Mouse (Mus musculus): ENCODE results near the gene Nudcd2. TPM values are rescaled to one million over a fixed set of nuclear protein-coding genes. Genes with fewer than 3 reads are reported as not detected.

Nudcd2 gene
- total RNA-seq, 2 experiments from 2014 or later, result 8.3 to 13.7 TPM

DNA sequence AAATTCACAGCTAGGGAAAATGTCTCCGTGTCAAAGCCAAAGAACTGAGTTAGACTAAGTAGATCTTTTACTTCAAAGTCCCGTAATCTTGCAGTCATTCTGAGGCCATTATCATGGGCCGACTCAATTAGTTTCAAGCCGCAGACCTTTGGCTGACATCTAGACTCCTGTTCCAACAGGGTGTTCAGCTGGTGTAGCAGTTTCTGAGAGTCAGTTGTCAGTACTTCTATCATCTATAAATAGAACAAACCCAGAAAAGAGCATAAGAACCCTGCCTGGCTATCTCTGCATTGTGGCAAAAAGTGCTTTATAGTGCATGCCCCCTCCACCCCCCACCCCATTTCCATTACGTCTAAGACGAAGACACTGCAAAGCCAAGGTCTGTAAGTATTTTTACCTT is 20.4 kb downstream of the Nudcd2 start:
- no peak for DNase-seq
- intact Hi-C loops (cut with DNase I), result loop anchor here (5.0 kb wide), 1 partner anchor 62 kb away; no protein-coding TSS in a partner anchor

DNA sequence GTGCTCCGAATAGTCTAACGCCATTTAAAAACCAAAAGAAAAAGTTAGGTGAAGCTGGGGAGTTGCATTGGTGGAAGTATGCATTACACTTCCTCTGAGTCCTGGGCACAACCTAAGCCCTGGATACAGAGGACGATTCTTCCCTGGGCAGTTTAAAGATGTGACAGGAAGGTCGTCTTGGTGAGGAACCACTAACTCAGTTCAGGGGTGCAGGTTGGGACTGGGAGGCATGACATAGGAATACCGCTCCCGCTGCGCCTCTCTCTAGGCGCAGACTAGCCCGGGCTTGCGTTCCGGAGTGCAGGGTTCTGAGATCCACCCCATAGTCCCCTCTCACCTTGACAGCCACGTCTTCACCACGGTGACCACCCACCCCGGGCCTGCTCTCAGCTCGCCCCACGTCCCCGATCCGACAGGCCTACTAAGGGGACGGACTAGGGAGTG is 21.2 kb downstream of the Nudcd2 start:
- DNase-seq, result no peak
- intact Hi-C loops (cut with DNase I), result loop anchor here (5.0 kb wide), 1 partner anchor 62 kb away; no protein-coding TSS in a partner anchor

DNA sequence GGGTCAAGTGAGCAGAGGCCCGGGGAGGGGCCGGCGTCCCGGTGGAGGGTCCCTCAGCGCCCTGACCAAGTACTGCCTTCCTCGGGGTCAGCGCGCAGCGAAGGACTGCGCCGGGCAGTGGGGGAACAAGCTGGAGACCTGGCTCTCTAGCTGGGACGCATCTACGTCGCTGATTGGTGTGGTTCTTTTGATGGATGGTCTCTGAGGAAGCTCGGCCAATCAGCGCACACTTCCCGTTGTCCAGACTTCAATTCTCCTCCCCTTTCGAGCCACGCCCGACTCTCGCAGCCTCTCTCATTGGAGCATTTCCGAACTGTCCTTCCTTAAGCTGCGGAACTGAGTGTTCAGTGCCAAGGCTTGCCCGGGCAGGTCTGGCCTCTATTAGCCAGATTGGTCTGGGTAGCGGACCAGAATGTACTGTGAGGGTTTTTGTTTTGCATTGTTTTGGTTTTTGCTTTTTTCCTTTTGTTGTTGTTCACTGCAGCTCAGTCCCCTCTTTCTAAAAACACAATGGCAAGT is 21.7 kb downstream of the Nudcd2 start, which contains the start of gene Ccng1:
Ccng1 (minus strand) TSS at position 203 of the 519 bp plus-strand sequence.
- intact Hi-C loops (cut with DNase I), result no loop called here
- peak; percentile 82 to 88 for DNase-seq

DNA sequence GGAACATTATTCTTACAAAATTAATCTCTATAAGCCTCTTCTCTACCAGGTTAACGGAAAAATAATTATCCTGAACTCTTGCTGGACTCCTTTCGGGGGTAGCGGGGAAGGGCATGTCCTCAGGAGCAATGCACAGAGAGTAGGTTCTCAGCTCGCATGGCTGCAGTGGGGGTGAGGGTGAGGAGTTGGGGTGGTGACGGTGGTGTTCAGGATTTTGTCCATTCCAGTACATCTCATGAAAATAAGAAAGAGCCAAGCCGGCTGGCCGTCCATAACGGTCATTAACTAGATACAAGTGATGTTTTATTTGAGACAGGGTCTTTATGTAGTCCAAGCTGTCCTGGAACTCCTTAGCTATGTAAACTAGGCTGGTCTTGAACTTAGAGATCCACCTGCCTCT is 22.5 kb downstream of the Nudcd2 start:
- intact Hi-C loops (cut with DNase I), result no loop called here
- DNase-seq, result no peak

GRCm38 (mm10) chr11:40759896-40760295 is 26.4 kb downstream of the Nudcd2 start:
- intact Hi-C loops (cut with DNase I), result no loop called here
- no peak for DNase-seq

GRCm38 (mm10) chr11:40763395-40763794 is 29.9 kb downstream of the Nudcd2 start:
- DNase-seq, result no peak
- intact Hi-C loops (cut with DNase I), result no loop called here

- intact Hi-C loops (cut with DNase I), result no loop called here
- DNase-seq, result no peak
Measured at GRCm38 (mm10) chr11:40764690-40765089, 31.2 kb downstream of the Nudcd2 start.

DNA sequence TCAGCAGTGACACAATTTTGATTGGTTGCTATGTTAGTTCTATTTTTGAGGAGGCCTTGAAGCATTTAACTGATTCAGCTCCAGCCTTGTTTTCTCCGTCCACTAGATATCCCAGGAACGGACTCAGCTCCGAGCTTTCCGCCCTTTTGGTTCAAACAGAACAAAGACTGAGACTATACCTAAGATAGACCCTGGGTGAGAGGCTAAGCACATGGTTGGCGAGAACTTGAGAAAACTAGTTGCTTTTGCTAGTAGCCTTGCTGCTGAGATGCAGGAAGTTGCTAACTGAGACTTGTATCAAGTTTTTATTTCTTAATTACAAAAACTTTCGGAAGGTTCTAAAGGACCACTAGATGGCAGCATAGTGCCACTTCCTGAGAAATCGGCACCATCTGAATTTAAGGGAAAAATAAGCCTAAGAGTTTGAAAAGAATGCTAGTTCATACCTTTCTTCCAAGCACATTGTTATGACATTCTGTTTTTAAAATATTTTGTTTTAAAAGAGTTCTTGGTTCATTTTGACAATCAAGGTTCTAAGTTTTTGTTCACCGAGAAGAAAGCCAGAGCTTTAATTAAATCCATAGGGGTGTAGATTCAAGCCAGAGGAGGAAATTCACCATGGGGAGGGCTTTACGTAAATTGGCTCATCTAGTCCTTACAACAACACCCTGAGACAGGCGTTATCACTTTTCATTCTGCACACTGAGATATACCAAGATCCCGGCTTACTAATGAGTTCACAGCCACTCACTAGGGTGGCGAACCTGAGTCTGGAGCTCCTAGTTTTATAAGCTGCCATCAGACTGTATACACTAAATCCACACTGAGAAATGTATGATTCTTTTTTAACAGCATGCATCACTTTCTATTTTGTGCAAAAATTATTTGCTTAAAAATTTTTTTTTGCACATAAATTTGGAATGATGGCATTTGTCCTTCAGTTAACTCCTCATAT is 42.1 kb downstream of the Nudcd2 start:
- intact Hi-C loops (cut with DNase I), result no loop called here
- no peak for DNase-seq

GRCm38 (mm10) chr11:40781857-40782256 is 48.4 kb downstream of the Nudcd2 start:
- intact Hi-C loops (cut with DNase I), result no loop called here
- DNase-seq, result no peak

DNA sequence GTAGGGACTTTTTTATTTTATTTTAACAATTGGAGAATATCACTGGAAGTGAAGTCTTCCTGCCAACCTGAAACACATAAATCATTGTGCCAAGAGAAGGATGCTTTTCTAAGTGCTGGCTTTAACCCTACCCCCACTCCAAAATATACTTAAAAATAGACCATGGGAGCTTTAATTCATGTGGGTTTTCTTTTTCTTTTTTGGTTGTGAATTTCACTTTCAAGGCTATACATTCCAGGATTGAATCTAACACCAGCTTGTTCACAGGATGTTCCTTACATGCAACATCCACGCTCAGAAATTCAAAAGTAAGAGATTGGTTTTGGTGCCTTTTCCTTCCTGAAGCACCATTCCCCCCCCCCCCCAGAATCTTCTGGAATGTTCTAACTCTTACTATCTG is 49.9 kb downstream of the Nudcd2 start:
- DNase-seq, result no peak
- intact Hi-C loops (cut with DNase I), result no loop called here

- no peak for DNase-seq
- intact Hi-C loops (cut with DNase I), result no loop called here
Measured at GRCm38 (mm10) chr11:40784326-40784725, 50.9 kb downstream of the Nudcd2 start.

- no peak for DNase-seq
- intact Hi-C loops (cut with DNase I), result no loop called here
Measured at GRCm38 (mm10) chr11:40786900-40787299, 53.4 kb downstream of the Nudcd2 start.

Other genes starting within 250 kb of the Nudcd2 start
- 10 to 100 TPM; 59.1 to 60.7 TPM for gene Mat2b, start 38.5 kb upstream of the Nudcd2 start, total RNA-seq (2021)
- under 1 TPM; 0.30 to 0.38 TPM for gene Hmmr, start 245 bp upstream of the Nudcd2 start, total RNA-seq (2021)
- 100 to 1,000 TPM; 662 to 671 TPM for gene Ccng1, start 21.6 kb downstream of the Nudcd2 start, total RNA-seq (2021)